Mouse (Mus musculus) heart, embryonic 11.5 days (tissue): Measurements from ENCODE around the gene Araf. TPM values are rescaled to one million over a fixed set of nuclear protein-coding genes. Genes with fewer than 3 reads are reported as not detected.

Experiments
- ATAC-seq: fragments of 200-750 bp; cut with Nextera tagmentation; replicated peaks from 2 replicates; pipeline ENCODE4 v1.8.0; 2017; ENCODE audit warnings: moderate library complexity; ENCODE audit not compliant: insufficient number of reproducible peaks, low FRiP score, low TSS enrichment
- H3K27ac ChIP-seq: fragments of 300-500 bp; sonication (generic); 2 replicates; pipeline ENCODE4 v1.5.1; 2014; ENCODE audit warnings: mild to moderate bottlenecking, low read depth, low read length
- H3K27me3 ChIP-seq: fragments of 300-500 bp; sonication (generic); 2 replicates; pipeline ENCODE4 v1.6.1; 2014; ENCODE audit warnings: mild to moderate bottlenecking, low read length, mixed read lengths; ENCODE audit not compliant: control insufficient read depth, insufficient read depth
- H3K36me3 ChIP-seq: fragments of 300-500 bp; sonication (generic); 2 replicates; pipeline ENCODE4 v1.6.1; 2014; ENCODE audit warnings: mild to moderate bottlenecking, low read length, moderate library complexity, mixed read lengths; ENCODE audit not compliant: control insufficient read depth, insufficient read depth
- H3K4me1 ChIP-seq: fragments of 300-500 bp; sonication (generic); 2 replicates; pipeline ENCODE4 v1.6.1; 2014; ENCODE audit warnings: low read length; ENCODE audit not compliant: control insufficient read depth, insufficient read depth
- H3K4me2 ChIP-seq: fragments of 300-500 bp; sonication (generic); 2 replicates; pipeline ENCODE4 v1.6.1; 2014; ENCODE audit warnings: mild to moderate bottlenecking, moderate library complexity
- H3K4me3 ChIP-seq: fragments of 300-500 bp; sonication (generic); 2 replicates; pipeline ENCODE4 v1.5.1; 2014; ENCODE audit warnings: low read depth, low read length
- H3K9ac ChIP-seq: fragments of 300-500 bp; sonication (generic); 2 replicates; pipeline ENCODE4 v1.6.1; 2014; ENCODE audit warnings: mild to moderate bottlenecking, low read depth, low read length, moderate library complexity
- H3K9me3 ChIP-seq: fragments of 300-500 bp; sonication (generic); replicated peaks from 2 replicates; pipeline ENCODE4 v1.6.1; 2016; ENCODE audit warnings: low read length; ENCODE audit not compliant: control insufficient read depth
- WGBS: fragments of 180-500 bp; shearing (Covaris S2); extraction: QIAGEN DNeasy Blood & Tissue Kit; methylation state at CpG from one replicate; pipeline ENCODE4 v1.1.7; 2014; ENCODE audit not compliant: insufficient replicate concordance; 5-methylcytosine and 5-hydroxymethylcytosine counted together
- polyA plus RNA-seq: library from polyadenylated mRNA; unstranded; fragments of >200 nt; fragmentation: Nextera tagmentation; extraction: Ambion mirVana; gene quantifications from 2 replicates; pipeline ENCODE4 v1.2.1, GENCODE M21; 2014

The Araf gene
- polyA plus RNA-seq, 1 experiment from 2014 or later, result 94.5 TPM

DNA sequence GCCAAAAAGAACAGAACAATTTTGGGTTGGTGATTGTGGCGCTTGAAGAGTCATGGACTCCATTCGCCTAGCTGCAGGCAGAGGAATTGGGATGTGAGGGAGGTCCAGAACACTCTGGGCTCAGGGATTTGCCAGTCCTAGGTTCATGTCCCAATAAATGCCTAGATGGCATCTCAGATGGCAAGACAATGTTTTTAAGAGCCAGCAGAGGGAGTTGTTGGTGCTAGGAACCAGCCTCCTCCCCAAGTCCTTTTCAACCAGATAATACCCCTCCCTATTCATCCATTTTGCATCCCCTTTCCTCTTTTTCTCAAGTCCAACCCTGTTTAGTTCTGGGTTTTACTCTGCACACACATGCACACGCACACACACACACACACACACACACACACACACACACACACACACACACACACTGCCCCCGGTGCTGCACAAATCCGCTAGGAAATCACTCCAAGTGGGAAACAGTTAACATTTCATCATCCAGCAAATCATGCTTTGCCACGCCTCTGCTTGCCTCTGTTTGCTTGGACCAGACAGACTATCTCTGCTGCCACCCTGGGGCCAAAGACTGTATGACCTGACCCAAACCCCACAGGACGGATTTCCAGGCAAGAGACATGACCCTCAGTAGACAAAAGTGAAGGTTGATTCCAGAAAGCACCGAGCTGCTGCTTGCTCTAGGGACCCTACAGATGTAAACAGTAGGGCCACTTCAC lies 22.3 kb downstream of the Araf start:
- 0 out of 2 replicates have a peak overlapping the region, but pooled peaks have one; percentile 46 for H3K9ac ChIP-seq
- H3K4me1 ChIP-seq, result no peaks in the 10 kb centered on the region
- no peak overlapping the region for H3K27ac ChIP-seq
- 34% methylated on average over 7 of the region's 8 CpGs for WGBS
- peak overlapping the region; percentile 28 for H3K4me3 ChIP-seq
- H3K27me3 ChIP-seq, result no peaks in the 10 kb centered on the region
- peak overlapping the region; percentile 70 for H3K4me2 ChIP-seq
- no peak for ATAC-seq
- H3K36me3 ChIP-seq, result no peaks in the 10 kb centered on the region
- no peaks in the 10 kb centered on the region for H3K9me3 ChIP-seq

DNA sequence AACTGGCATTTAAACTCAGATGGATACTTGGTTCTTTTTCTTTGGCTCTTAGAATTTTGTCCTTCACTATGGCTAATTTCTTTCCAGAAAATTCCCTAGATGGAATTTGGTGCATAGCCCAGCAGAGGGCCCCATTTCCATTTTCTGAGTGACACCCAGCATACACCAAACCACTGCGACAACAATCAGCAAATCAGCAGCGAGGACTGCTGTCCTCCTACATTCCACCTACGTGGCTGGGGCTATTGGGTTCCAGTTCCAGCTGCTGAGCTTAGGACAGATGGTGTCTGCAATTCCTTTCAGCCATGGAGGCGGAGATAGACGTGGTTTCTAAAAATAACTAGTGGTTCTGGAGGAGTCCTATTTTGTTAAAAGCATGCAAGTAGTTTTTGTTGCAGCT lies 31.3 kb downstream of the Araf start:
- H3K4me3 ChIP-seq, result no peak overlapping the region
- H3K4me1 ChIP-seq, result no peaks in the 10 kb centered on the region
- 19% methylated on average over 5 of the region's 5 CpGs for WGBS
- H3K27ac ChIP-seq, result no peak overlapping the region
- no peaks in the 10 kb centered on the region for H3K27me3 ChIP-seq
- no peak overlapping the region for H3K9ac ChIP-seq
- no peaks in the 10 kb centered on the region for H3K36me3 ChIP-seq
- no peak overlapping the region for H3K4me2 ChIP-seq
- H3K9me3 ChIP-seq, result no peaks in the 10 kb centered on the region
- no peak; the same call in 1 of the 2 replicates for ATAC-seq

DNA sequence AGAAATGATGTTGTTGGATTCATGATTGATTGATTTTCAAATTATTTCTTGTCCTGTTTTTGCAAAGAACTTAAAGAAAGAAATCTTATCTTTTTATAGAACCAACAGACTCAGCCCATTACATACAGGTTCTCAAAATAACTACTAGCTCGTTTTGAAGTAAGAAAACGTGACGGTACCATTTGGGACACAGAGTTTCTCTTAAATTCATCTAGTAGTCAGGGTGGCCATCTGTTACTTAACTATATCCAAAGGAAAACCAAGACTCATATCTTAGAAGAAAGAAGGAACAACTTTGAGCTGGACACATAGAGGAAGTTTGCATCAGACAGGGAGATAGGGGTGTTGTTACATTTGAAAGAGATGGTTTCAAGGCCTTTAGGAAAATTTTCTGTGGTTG lies 49.6 kb downstream of the Araf start:
- H3K4me3 ChIP-seq, result no peak overlapping the region
- WGBS, result 84% methylated on average over 3 of the region's 3 CpGs
- H3K4me2 ChIP-seq, result no peak overlapping the region
- no peaks in the 10 kb centered on the region for H3K9me3 ChIP-seq
- H3K27me3 ChIP-seq, result no peaks in the 10 kb centered on the region
- H3K4me1 ChIP-seq, result peaks cover 3% of the 10 kb centered on the region; the same call in 1 of the 2 replicates
- H3K36me3 ChIP-seq, result peaks cover 3% of the 10 kb centered on the region; the same call in 1 of the 2 replicates
- H3K27ac ChIP-seq, result no peak overlapping the region
- H3K9ac ChIP-seq, result no peak overlapping the region
- no peak for ATAC-seq

DNA sequence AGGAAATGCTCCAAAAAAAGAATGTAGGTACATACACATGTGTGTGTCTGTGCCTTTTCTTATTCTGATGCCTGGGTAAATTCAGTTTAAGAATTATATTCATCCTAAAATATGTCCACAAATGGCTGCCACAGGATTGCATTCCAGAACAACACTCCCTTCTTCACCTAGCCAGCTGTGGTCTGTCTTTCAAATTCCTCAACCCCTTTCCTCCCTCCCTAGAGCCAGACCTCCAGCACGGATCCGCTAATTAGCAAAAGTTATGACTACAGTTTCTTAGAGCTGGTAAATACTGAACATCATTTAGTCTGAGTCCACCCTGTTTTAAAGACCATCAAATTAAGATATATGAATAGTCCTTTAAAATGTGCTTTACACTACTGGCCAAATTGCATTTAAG lies 50.2 kb downstream of the Araf start:
- no peak for ATAC-seq
- 0 out of 2 replicates have a peak overlapping the region, but pooled peaks have one; percentile 66 for H3K4me3 ChIP-seq
- no peaks in the 10 kb centered on the region for H3K9me3 ChIP-seq
- 9% methylated on average over 2 of the region's 2 CpGs for WGBS
- H3K36me3 ChIP-seq, result peaks cover 3% of the 10 kb centered on the region; the same call in 1 of the 2 replicates
- peak overlapping the region; percentile 53 for H3K4me2 ChIP-seq
- peak overlapping the region; percentile 22; the same call in 1 of the 2 replicates for H3K27ac ChIP-seq
- H3K27me3 ChIP-seq, result no peaks in the 10 kb centered on the region
- no peak overlapping the region for H3K9ac ChIP-seq
- peaks cover 3% of the 10 kb centered on the region; the same call in 1 of the 2 replicates for H3K4me1 ChIP-seq

DNA sequence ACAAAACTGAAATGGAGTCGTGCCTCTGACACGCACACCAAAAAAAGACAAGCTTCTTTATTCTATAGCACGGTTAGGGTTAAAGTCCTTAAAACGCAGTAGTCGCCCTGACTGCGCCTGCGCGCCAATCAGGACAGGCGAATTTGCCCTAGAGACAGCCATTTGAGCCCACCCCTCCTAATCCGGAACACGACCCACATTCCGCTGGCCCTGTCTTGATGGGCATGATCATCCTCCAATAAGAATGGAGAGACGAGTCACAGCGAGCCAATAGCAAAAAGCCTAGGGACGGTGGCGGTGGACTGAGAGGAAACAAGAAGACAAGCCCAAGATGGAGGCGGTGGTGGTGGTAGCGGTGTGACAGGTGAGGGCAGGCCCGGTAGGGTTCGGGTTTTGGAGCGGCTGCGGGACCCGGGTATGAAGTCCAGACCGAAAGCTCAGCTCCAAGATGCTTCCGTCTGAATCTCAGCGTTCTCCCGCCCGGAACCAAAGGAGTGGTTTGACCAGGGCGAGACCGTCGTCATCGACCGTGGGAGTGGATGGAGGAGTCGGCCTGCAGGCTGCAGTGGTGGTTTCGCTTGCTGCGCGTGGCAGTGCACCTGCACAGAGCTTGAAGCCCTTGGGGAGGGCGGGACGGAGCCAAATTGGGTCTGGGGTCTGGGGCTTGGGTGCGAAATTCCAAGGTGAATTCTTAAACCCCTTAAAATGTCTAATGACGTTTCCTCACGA lies 50.8 kb downstream of the Araf start:
- peak overlapping the region; percentile 82 for H3K9ac ChIP-seq
- 17% methylated on average over 42 of the region's 42 CpGs for WGBS
- no peaks in the 10 kb centered on the region for H3K9me3 ChIP-seq

DNA sequence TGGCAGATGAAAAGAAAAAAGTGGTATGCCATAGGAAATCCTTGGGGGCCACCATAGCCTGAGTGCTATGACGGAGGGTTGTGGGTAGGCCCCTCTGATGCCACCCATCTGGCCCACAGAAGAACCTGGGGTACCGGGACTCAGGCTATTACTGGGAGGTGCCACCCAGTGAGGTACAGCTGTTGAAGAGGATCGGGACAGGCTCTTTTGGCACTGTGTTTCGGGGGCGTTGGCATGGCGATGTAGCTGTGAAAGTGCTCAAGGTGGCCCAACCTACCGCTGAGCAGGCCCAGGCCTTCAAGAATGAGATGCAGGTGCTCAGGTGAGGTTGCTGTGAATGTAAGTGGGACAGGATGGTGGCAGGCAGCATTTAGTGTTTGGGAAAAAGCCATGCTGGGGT lies 56.2 kb downstream of the Araf start:
- Histone ChIP-seq H3K4me3 (no peak overlapping the region), H3K27ac (no peak overlapping the region), H3K9me3 (no peaks in the 10 kb centered on the region), H3K4me2 (no peak overlapping the region), H3K36me3 (peaks cover 5% of the 10 kb centered on the region; the same call in 1 of the 2 replicates), H3K4me1 (peaks cover 3% of the 10 kb centered on the region; the same call in 1 of the 2 replicates), H3K27me3 (no peaks in the 10 kb centered on the region), H3K9ac (no peak overlapping the region)
- WGBS, result 91% methylated on average over 7 of the region's 7 CpGs
- no peak for ATAC-seq

More for the DNA sequence above, 50.8 kb downstream of the Araf start:
- Histone ChIP-seq H3K27me3 (no peaks in the 10 kb centered on the region), H3K4me3 (peak overlapping the region; percentile 66), H3K4me2 (peak overlapping the region; percentile 67), H3K4me1 (peaks cover 3% of the 10 kb centered on the region; the same call in 1 of the 2 replicates), H3K36me3 (peaks cover 4% of the 10 kb centered on the region; the same call in 1 of the 2 replicates), H3K27ac (peak overlapping the region; percentile 35; the same call in 1 of the 2 replicates)
- peak; percentile 94 for ATAC-seq

DNA sequence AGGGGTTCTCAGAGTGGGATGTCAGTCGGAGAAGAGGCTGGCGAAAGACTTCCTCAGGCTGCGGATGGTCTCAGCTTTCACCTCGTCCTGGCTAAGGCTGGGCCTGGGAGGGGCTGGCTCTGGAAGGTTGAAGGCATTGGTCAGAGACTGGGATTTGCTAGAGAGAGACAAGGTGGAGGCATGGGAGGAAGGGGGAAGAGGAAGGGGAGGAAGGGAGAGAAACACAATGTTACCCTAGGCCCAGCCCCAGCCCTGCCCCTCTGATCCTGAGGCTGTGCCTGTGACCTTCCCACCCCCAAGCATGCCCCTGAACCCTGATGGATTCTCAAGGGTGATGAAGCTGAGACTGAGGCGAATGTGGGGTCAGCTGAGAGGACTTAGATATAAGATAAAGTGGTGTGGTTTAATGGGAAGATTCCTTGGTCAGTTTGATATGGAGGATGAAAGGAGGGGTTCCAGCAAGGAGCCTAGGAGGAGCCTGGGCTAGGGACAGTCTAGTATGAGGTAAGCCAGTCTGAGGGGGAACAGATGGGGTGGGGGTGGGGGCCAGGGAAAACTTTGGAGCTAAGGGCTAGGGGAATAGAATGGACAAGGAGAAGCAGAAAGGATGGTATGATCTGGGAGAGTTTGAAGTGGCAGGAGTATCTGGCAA lies 64.0 kb downstream of the Araf start:
- ATAC-seq, result peak; percentile 42; the same call in 1 of the 2 replicates
- Histone ChIP-seq H3K4me2 (no peak overlapping the region), H3K36me3 (no peaks in the 10 kb centered on the region; the same call in 1 of the 2 replicates), H3K27ac (no peak overlapping the region), H3K4me1 (peaks cover 7% of the 10 kb centered on the region), H3K27me3 (no peaks in the 10 kb centered on the region), H3K9me3 (no peaks in the 10 kb centered on the region), H3K4me3 (no peak overlapping the region), H3K9ac (no peak overlapping the region)
- WGBS, result 38% methylated on average over 5 of the region's 5 CpGs
